Mouse (Mus musculus) heart, embryonic 15.5 days (tissue): ENCODE results near the gene Gli1. TPM values are rescaled to one million over a fixed set of nuclear protein-coding genes. Genes with fewer than 3 reads are reported as not detected.

Experiments used
- ATAC-seq: fragments of 200-750 bp; cut with Nextera tagmentation; replicated peaks from 2 replicates; pipeline ENCODE4 v1.8.0; 2017; ENCODE audit warnings: low read depth, moderate TSS enrichment; ENCODE audit not compliant: insufficient number of reproducible peaks, insufficient read depth, low FRiP score
- H3K27ac ChIP-seq: fragments of 300-500 bp; sonication (generic); 2 replicates; pipeline ENCODE4 v1.5.1; 2015; ENCODE audit warnings: mild to moderate bottlenecking, inconsistent platforms
- H3K27me3 ChIP-seq: fragments of 300-500 bp; sonication (generic); 2 replicates; pipeline ENCODE4 v1.6.1; 2015; ENCODE audit warnings: inconsistent platforms
- H3K36me3 ChIP-seq: fragments of 300-500 bp; sonication (generic); 2 replicates; pipeline ENCODE4 v1.6.1; 2015; ENCODE audit warnings: mild to moderate bottlenecking, inconsistent platforms
- H3K4me1 ChIP-seq: fragments of 300-500 bp; sonication (generic); replicated peaks from 2 replicates; pipeline ENCODE4 v1.6.1; 2015; ENCODE audit warnings: inconsistent platforms
- H3K4me2 ChIP-seq: fragments of 300-500 bp; sonication (generic); 2 replicates; pipeline ENCODE4 v1.6.1; 2015; ENCODE audit warnings: inconsistent platforms, mild to moderate bottlenecking, moderate library complexity
- H3K4me3 ChIP-seq: fragments of 300-500 bp; sonication (generic); 2 replicates; pipeline ENCODE4 v1.5.1; 2015; ENCODE audit warnings: mild to moderate bottlenecking, inconsistent platforms
- H3K9ac ChIP-seq: fragments of 300-500 bp; sonication (generic); 2 replicates; pipeline ENCODE4 v1.6.1; 2015; ENCODE audit warnings: mild to moderate bottlenecking, inconsistent platforms
- H3K9me3 ChIP-seq: fragments of 300-500 bp; sonication (generic); replicated peaks from 2 replicates; pipeline ENCODE4 v1.6.1; 2016; ENCODE audit warnings: inconsistent platforms
- WGBS: fragments of 180-500 bp; shearing (Covaris S2); methylation state at CpG from one replicate; pipeline ENCODE4 v1.1.7; 2015; ENCODE audit warnings: mixed read lengths; 5-methylcytosine and 5-hydroxymethylcytosine counted together
- polyA plus RNA-seq: library from polyadenylated mRNA; unstranded; fragments of >200 nt; fragmentation: Nextera tagmentation; extraction: Ambion mirVana; gene quantifications from 2 replicates; pipeline ENCODE4 v1.2.1, GENCODE M21; 2015

Gene Gli1
- polyA plus RNA-seq, 1 experiment from 2014 or later, result 0.58 TPM

- Histone ChIP-seq H3K27me3 (peaks cover 28% of the 10 kb centered on the region), H3K9me3 (no peaks in the 10 kb centered on the region), H3K27ac (no peak overlapping the region), H3K4me1 (peaks cover 36% of the 10 kb centered on the region), H3K4me2 (no peak overlapping the region), H3K9ac (no peak overlapping the region), H3K4me3 (no peak overlapping the region), H3K36me3 (no peaks in the 10 kb centered on the region)
- 68% methylated on average over 3 of the region's 3 CpGs for WGBS
- ATAC-seq, result no peak
Observed at GRCm38 (mm10) chr10:127343029-127343428, 1.3 kb upstream of the Gli1 start.

- Histone ChIP-seq H3K4me1 (peaks cover 36% of the 10 kb centered on the region), H3K9ac (0 out of 2 replicates have a peak overlapping the region, but pooled peaks have one; percentile 22), H3K27ac (no peak overlapping the region), H3K4me3 (peak overlapping the region; percentile 59), H3K36me3 (no peaks in the 10 kb centered on the region), H3K27me3 (peaks cover 43% of the 10 kb centered on the region), H3K9me3 (no peaks in the 10 kb centered on the region), H3K4me2 (peak overlapping the region; percentile 98)
- 0% methylated on average over 7 of the region's 11 CpGs for WGBS
- no peak for ATAC-seq
Observed at GRCm38 (mm10) chr10:127341360-127341690, 449 bp downstream of the Gli1 start.

DNA sequence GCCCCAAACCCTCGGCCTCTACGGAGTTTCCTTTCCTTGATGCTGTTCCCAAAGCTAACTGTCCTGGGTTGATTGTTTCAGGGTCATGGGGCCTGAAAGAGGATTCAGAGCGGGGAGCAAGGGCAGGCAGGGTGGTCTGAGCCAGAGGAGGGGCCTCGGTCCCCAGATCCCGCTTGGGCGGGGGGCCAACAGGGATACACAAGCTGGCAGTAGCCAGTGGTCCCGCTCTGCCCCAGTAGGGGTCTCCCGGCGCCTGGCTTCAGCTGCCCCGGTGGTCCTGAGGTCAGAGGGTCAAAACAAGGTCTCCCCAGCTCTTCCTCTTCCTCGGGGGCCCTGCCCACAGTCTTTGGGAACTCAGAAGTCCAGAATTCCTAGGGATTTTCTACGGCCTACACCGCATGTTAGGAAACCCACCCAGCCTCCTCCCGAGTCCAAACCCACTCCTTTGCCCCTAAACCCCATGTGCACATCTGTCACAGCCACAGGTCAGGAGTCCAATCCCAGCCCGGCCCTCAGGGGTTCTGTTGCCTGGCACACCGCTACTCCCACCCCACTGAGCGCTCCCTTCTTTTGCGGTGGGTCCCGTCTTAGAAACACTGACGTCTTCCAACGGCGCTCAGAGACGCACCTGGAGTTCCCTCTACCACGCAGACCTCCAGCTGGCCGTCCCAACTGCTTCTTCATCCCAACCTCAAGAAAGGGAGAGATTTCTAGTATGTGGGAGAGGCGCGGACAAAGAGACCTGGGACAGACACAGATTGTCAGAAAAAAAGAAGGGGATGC, 1.0 kb downstream of the Gli1 start:
- Histone ChIP-seq H3K27ac (0 out of 2 replicates have a peak overlapping the region, but pooled peaks have one; percentile 1), H3K27me3 (peaks cover 48% of the 10 kb centered on the region), H3K4me2 (peak overlapping the region; percentile 98), H3K36me3 (no peaks in the 10 kb centered on the region), H3K9me3 (no peaks in the 10 kb centered on the region), H3K4me3 (peak overlapping the region; percentile 59), H3K9ac (no peak overlapping the region; the same call in 1 of the 2 replicates), H3K4me1 (peaks cover 36% of the 10 kb centered on the region)
- 3% methylated on average over 27 of the region's 27 CpGs for WGBS
- ATAC-seq, result no peak

DNA sequence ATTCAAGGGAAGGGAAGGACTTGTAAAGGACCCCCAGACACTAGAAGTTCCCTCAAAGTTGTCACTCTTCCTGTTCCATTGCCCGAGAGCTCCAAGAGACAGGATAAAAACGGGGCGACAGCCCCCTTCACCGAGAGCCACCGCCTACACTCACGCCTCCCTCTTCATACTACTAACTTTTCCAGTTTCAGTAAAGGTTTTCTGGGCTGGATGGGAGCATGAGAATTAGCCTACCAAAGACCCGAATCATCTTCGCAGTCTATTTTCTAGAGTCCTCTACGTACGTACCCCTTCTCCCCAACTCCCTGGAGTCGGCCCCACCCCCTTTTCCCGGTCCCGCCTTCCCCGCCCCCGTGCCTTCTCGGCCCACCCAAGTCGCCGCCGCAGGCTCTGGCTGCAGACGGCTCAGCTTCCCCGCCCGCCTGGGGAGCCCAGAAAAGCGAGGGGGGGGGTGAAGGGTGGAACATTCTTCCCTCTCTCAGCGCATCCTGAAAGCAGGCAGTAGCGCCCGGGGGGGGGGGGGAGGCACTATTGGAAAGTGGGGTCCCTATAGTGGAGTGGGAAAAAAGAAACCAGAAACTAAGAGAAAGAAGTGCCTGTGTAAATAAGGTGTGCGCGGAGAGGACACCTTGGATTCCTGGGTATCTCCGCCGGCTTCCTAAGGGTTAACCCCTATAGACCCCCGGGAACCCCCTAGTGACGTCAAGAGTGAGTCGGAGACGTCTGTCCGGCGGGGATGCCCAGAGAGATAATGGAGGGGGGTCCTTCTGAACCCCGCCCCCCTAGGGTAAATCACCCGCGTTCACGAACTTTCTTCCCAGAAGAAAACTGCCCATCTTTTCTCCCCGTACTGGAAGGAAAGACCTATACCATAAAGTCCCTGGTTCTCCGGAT, 1.8 kb downstream of the Gli1 start:
- H3K36me3 ChIP-seq, result no peaks in the 10 kb centered on the region
- no peaks in the 10 kb centered on the region for H3K9me3 ChIP-seq
- peaks cover 36% of the 10 kb centered on the region for H3K4me1 ChIP-seq
- peak overlapping the region; percentile 52 for H3K9ac ChIP-seq
- WGBS, result under 1% methylated on average over 40 of the region's 42 CpGs
- H3K27me3 ChIP-seq, result peaks cover 48% of the 10 kb centered on the region
- H3K4me2 ChIP-seq, result peak overlapping the region; percentile 98
- peak; percentile 12; the same call in 1 of the 2 replicates for ATAC-seq
- peak overlapping the region; percentile 34; the same call in 1 of the 2 replicates for H3K27ac ChIP-seq
- H3K4me3 ChIP-seq, result peak overlapping the region; percentile 59

DNA sequence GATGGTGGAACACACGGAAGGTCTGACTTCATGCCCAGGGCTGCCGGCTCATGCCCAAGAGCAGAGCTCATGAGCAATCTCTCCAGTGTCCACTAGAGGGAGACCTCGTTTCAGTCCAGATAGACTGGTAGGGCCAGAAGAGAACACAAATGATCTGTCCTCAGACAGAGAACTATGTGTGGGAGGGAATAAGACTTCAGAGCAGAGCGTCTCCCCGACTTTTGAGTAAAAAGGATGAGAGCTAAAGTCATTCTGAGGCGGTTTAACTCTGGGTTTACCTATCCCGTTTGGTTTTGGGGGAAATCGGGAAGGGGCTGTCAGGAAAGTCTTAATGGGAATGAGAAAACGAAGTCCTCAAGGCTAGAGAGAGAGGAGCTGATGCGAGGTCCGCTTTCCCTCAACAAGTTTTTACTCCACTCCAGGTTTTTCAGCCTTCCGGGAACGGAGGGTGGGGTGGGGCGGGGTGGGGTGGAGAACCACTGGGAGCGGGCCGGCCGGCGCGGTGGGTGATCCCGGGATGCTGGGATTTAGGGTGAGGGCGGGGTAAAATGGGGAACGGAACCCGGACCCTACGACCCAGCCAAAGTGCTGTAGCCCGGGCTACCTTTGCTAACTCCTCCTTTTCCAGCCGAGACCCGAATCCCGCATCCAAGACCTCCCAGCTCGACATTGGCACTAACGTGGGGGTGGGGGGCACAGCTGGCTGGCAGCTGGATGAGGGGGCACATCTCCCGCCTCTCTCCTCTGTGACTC, 2.7 kb downstream of the Gli1 start:
- under 1% methylated on average over 31 of the region's 31 CpGs for WGBS
- Histone ChIP-seq H3K4me2 (peak overlapping the region; percentile 98), H3K9me3 (no peaks in the 10 kb centered on the region), H3K36me3 (no peaks in the 10 kb centered on the region), H3K27ac (peak overlapping the region; percentile 64; the same call in 1 of the 2 replicates), H3K4me1 (peaks cover 36% of the 10 kb centered on the region), H3K27me3 (peaks cover 49% of the 10 kb centered on the region), H3K9ac (peak overlapping the region; percentile 52), H3K4me3 (peak overlapping the region; percentile 59)
- ATAC-seq, result peak; percentile 75

DNA sequence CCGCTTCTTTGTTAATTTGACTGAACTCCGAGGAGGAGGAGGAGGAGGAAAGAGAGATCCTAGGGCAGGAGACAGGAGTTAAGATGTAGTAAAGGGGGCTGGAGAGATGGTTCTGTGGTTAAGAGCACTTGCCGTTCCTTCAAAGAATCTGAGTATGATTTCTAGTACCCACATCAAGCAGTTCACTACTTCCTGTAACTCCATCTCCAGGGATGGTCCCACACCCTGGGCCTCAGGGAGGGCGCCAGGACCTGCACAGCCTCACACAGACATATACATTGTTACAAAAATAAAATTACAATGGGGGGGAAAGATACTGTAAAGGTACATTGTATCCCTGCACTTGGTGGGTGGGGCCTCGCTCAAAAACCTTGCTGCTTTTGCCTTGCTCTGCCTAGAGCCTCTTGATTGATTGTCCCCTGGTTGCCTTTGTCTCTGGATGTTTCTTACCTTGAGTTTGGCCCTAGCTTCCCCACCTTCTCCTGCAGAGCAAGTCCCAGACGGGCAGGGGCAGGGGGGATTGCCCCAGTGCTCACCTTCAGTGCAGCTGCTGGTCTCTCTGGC, 4.2 kb downstream of the Gli1 start:
- Histone ChIP-seq H3K4me1 (peaks cover 36% of the 10 kb centered on the region), H3K27me3 (peaks cover 56% of the 10 kb centered on the region), H3K27ac (no peak overlapping the region), H3K4me2 (no peak overlapping the region), H3K36me3 (no peaks in the 10 kb centered on the region), H3K4me3 (no peak overlapping the region), H3K9ac (no peak overlapping the region), H3K9me3 (no peaks in the 10 kb centered on the region)
- ATAC-seq, result no peak
- WGBS, result 74% methylated on average over 6 of the region's 6 CpGs

- WGBS, result 54% methylated on average over 5 of the region's 5 CpGs
- H3K36me3 ChIP-seq, result no peaks in the 10 kb centered on the region
- no peak overlapping the region for H3K4me2 ChIP-seq
- no peak overlapping the region for H3K9ac ChIP-seq
- H3K9me3 ChIP-seq, result no peaks in the 10 kb centered on the region
- peaks cover 30% of the 10 kb centered on the region for H3K4me1 ChIP-seq
- ATAC-seq, result no peak
- peaks cover 60% of the 10 kb centered on the region for H3K27me3 ChIP-seq
- H3K27ac ChIP-seq, result no peak overlapping the region
- H3K4me3 ChIP-seq, result no peak overlapping the region
Observed at GRCm38 (mm10) chr10:127336952-127337351, 4.8 kb downstream of the Gli1 start.

DNA sequence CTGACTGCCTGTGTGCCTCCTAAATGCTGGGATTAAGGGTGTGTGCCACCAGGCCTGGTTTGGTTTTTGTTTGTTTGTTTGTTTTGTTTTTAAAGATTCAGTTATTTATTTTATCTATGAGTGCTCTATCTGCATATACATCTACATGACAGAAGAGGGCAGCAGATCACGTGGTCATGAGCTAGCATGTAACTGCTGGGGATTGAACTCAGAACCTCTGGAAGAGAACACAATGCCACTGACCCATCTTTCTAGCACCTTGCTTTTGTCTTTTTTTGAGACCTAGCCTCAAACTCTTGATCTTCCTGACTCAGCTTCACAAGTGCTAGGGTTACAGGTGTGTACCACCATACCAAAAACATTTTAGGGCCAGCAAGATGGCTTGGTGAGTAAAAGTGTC, 6.5 kb downstream of the Gli1 start:
- Histone ChIP-seq H3K27ac (no peak overlapping the region), H3K27me3 (peaks cover 59% of the 10 kb centered on the region), H3K36me3 (no peaks in the 10 kb centered on the region), H3K4me3 (no peak overlapping the region), H3K9ac (no peak overlapping the region), H3K9me3 (no peaks in the 10 kb centered on the region), H3K4me1 (peaks cover 13% of the 10 kb centered on the region), H3K4me2 (no peak overlapping the region)
- ATAC-seq, result no peak
- WGBS, result 41% methylated on average over 1 of the region's 1 CpGs

- Histone ChIP-seq H3K4me1 (no peaks in the 10 kb centered on the region), H3K4me2 (no peak overlapping the region), H3K27me3 (peaks cover 70% of the 10 kb centered on the region), H3K9me3 (no peaks in the 10 kb centered on the region), H3K36me3 (no peaks in the 10 kb centered on the region), H3K9ac (no peak overlapping the region), H3K4me3 (no peak overlapping the region), H3K27ac (no peak overlapping the region)
- 55% methylated on average over 5 of the region's 5 CpGs for WGBS
- ATAC-seq, result no peak
Observed at GRCm38 (mm10) chr10:127333152-127333551, 8.6 kb downstream of the Gli1 start.

- WGBS, result 42% methylated on average over 31 of the region's 31 CpGs
Observed at GRCm38 (mm10) chr10:127332211-127332874, 9.4 kb downstream of the Gli1 start.

More at GRCm38 (mm10) chr10:127332211-127332874, 9.4 kb downstream of the Gli1 start:
- Histone ChIP-seq H3K4me2 (peak overlapping the region; percentile 44; the same call in 1 of the 2 replicates), H3K4me1 (peaks cover 5% of the 10 kb centered on the region), H3K4me3 (no peak overlapping the region), H3K9ac (no peak overlapping the region), H3K36me3 (no peaks in the 10 kb centered on the region), H3K27ac (no peak overlapping the region), H3K27me3 (peaks cover 73% of the 10 kb centered on the region), H3K9me3 (no peaks in the 10 kb centered on the region)
- no peak for ATAC-seq
